Mouse (Mus musculus) MEL (cell line): ENCODE measurements around the gene Brsk1. TPM values are rescaled to one million over a fixed set of nuclear protein-coding genes. Genes with fewer than 3 reads are reported as not detected.

Source experiments
- DNase-seq: peaks from one replicate; pipeline ENCODE4 v3.0.0; 2011; ENCODE audit warnings: low read depth, low spot score
- H3K27ac ChIP-seq: 2 replicates; pipeline ENCODE4 v1.5.1; 2012; ENCODE audit warnings: low read depth, mild to moderate bottlenecking, control low read depth, low read length, moderate library complexity; ENCODE audit not compliant: control insufficient read depth
- H3K27me3 ChIP-seq, 2 experiments: fragments of 150-350 bp in 1 of 2; sonication (generic) in 1 of 2; 2 replicates each; pipeline ENCODE4 v1.6.1; 2012; ENCODE audit warnings: low read length in 2 of 2, mild to moderate bottlenecking in 2 of 2, improper control_type of control experiment in 1 of 2, moderate library complexity in 1 of 2; ENCODE audit not compliant: insufficient read depth in 2 of 2, control insufficient read depth in 1 of 2
- H3K36me3 ChIP-seq, 2 experiments: 2 replicates each; pipeline ENCODE4 v1.6.1; 2012 to 2014; ENCODE audit warnings: low read length in 2 of 2, improper control_type of control experiment in 1 of 2, inconsistent platforms in 1 of 2, mild to moderate bottlenecking in 1 of 2; ENCODE audit not compliant: insufficient read depth in 2 of 2, control insufficient read depth in 1 of 2
- H3K4me1 ChIP-seq, 2 experiments: fragments of 150-350 bp in 1 of 2; sonication (generic) in 1 of 2; 2 replicates each; pipeline ENCODE4 v1.6.1; 2012; ENCODE audit warnings: low read length in 2 of 2, improper control_type of control experiment in 1 of 2, mild to moderate bottlenecking in 1 of 2; ENCODE audit not compliant: insufficient read depth in 2 of 2, control insufficient read depth in 1 of 2
- H3K4me3 ChIP-seq, 2 experiments: fragments of 150-350 bp in 1 of 2; sonication (generic) in 1 of 2; 2 replicates each; pipeline ENCODE4 v1.5.1; 2012; ENCODE audit warnings: low read depth in 2 of 2, low read length in 2 of 2, mild to moderate bottlenecking in 2 of 2, moderate library complexity in 2 of 2, control low read depth in 1 of 2, improper control_type of control experiment in 1 of 2; ENCODE audit not compliant: control insufficient read depth in 1 of 2, insufficient read depth in 1 of 2
- H3K79me2 ChIP-seq: 2 replicates; pipeline ENCODE4 v1.6.1; 2012; ENCODE audit warnings: mild to moderate bottlenecking, low read length, moderate library complexity; ENCODE audit not compliant: control insufficient read depth, poor library complexity, insufficient read depth
- H3K9ac ChIP-seq: 2 replicates; pipeline ENCODE4 v1.6.1; 2012; ENCODE audit warnings: low read depth, mild to moderate bottlenecking, control low read depth, low read length, moderate library complexity; ENCODE audit not compliant: control insufficient read depth, poor library complexity, severe bottlenecking
- H3K9me3 ChIP-seq: fragments of 150-350 bp; sonication (generic); replicated peaks from 2 replicates; pipeline ENCODE4 v1.6.1; 2012; ENCODE audit warnings: mild to moderate bottlenecking, low read length, improper control_type of control experiment, moderate library complexity; ENCODE audit not compliant: insufficient read depth
- CHD1 ChIP-seq: IDR thresholded peaks from 2 replicates; pipeline ENCODE4 v1.6.1; 2012; ENCODE audit warnings: low read depth, mild to moderate bottlenecking, inconsistent platforms, low read length, improper control_type of control experiment
- CHD2 ChIP-seq: IDR thresholded peaks from 2 replicates; pipeline ENCODE4 v1.6.1; 2011; ENCODE audit warnings: low read length, improper control_type of control experiment
- CTCF ChIP-seq, 3 experiments: IDR thresholded peaks in 2 of 3; conservative IDR thresholded peaks in 1 of 3; 2 replicates each; pipeline ENCODE4 v1.5.1; 2011 to 2012; ENCODE audit warnings: low read length in 3 of 3, low read depth in 2 of 3, mild to moderate bottlenecking in 2 of 3, improper control_type of control experiment in 1 of 3, inconsistent platforms in 1 of 3, mixed read lengths in 1 of 3, moderate library complexity in 1 of 3; ENCODE audit not compliant: control insufficient read depth in 1 of 3, insufficient read depth in 1 of 3, poor library complexity in 1 of 3, severe bottlenecking in 1 of 3
- E2F4 ChIP-seq: IDR thresholded peaks from 2 replicates; pipeline ENCODE4 v1.6.1; 2011; ENCODE audit warnings: low read depth, low read length, improper control_type of control experiment, borderline replicate concordance
- EP300 ChIP-seq, 2 experiments: IDR thresholded peaks; 2 replicates each; pipeline ENCODE4 v1.6.1; 2011; ENCODE audit warnings: improper control_type of control experiment in 2 of 2, low read length in 2 of 2, low read depth in 1 of 2, mild to moderate bottlenecking in 1 of 2
- GATA1 ChIP-seq: IDR thresholded peaks from 2 replicates; pipeline ENCODE4 v1.6.1; 2011; ENCODE audit warnings: low read depth, low read length, improper control_type of control experiment
- HCFC1 ChIP-seq: IDR thresholded peaks from 2 replicates; pipeline ENCODE4 v1.6.1; 2012; ENCODE audit warnings: low read depth, mild to moderate bottlenecking, inconsistent platforms, low read length, improper control_type of control experiment, moderate library complexity
- KAT2A ChIP-seq: conservative IDR thresholded peaks from 2 replicates; pipeline ENCODE4 v1.6.1; 2012; ENCODE audit warnings: low read depth, low read length, improper control_type of control experiment, inconsistent platforms
- MAFK ChIP-seq: IDR thresholded peaks from 2 replicates; pipeline ENCODE4 v1.6.1; 2011; ENCODE audit warnings: low read depth, mild to moderate bottlenecking, low read length, improper control_type of control experiment, borderline replicate concordance
- MAX ChIP-seq: IDR thresholded peaks from 2 replicates; pipeline ENCODE4 v1.6.1; 2011; ENCODE audit warnings: low read length, improper control_type of control experiment
- MEF2A ChIP-seq: IDR thresholded peaks from 2 replicates; pipeline ENCODE4 v1.6.1; 2014; ENCODE audit warnings: low read depth, mild to moderate bottlenecking, inconsistent platforms, low read length, improper control_type of control experiment; ENCODE audit not compliant: poor library complexity, insufficient replicate concordance, severe bottlenecking; ENCODE audit errors: extremely low read depth
- MXI1 ChIP-seq: IDR thresholded peaks from 2 replicates; pipeline ENCODE4 v1.6.1; 2011; ENCODE audit warnings: mild to moderate bottlenecking, low read depth, low read length, improper control_type of control experiment
- MYB ChIP-seq: IDR thresholded peaks from 2 replicates; pipeline ENCODE4 v1.6.1; 2011; ENCODE audit warnings: mild to moderate bottlenecking, low read depth, low read length, improper control_type of control experiment
- MYC ChIP-seq: IDR thresholded peaks from 2 replicates; pipeline ENCODE4 v1.6.1; 2011; ENCODE audit warnings: low read depth, mild to moderate bottlenecking, low read length, improper control_type of control experiment, moderate library complexity
- NELFE ChIP-seq: IDR thresholded peaks from 2 replicates; pipeline ENCODE4 v1.6.1; 2011; ENCODE audit warnings: low read depth, low read length, improper control_type of control experiment
- POLR2A ChIP-seq, 2 experiments: IDR thresholded peaks; 2 replicates each; pipeline ENCODE4 v1.6.1; 2011 to 2012; ENCODE audit warnings: low read length in 2 of 2, mild to moderate bottlenecking in 2 of 2, control low read depth in 1 of 2, improper control_type of control experiment in 1 of 2, low read depth in 1 of 2, moderate library complexity in 1 of 2; ENCODE audit not compliant: control insufficient read depth in 1 of 2, insufficient read depth in 1 of 2, poor library complexity in 1 of 2
- RAD21 ChIP-seq: IDR thresholded peaks from 2 replicates; pipeline ENCODE4 v1.6.1; 2011; ENCODE audit warnings: mild to moderate bottlenecking, low read depth, low read length, improper control_type of control experiment
- RCOR1 ChIP-seq: IDR thresholded peaks from 2 replicates; pipeline ENCODE4 v1.6.1; 2012; ENCODE audit warnings: low read depth, mild to moderate bottlenecking, inconsistent platforms, low read length, improper control_type of control experiment
- SIN3A ChIP-seq: IDR thresholded peaks from 2 replicates; pipeline ENCODE4 v1.6.1; 2012; ENCODE audit warnings: low read length, improper control_type of control experiment, inconsistent platforms
- SMC3 ChIP-seq: IDR thresholded peaks from 2 replicates; pipeline ENCODE4 v1.6.1; 2011; ENCODE audit warnings: low read depth, low read length, improper control_type of control experiment
- USF2 ChIP-seq, 2 experiments: IDR thresholded peaks; 2 replicates each; pipeline ENCODE4 v1.6.1; 2011 to 2012; ENCODE audit warnings: improper control_type of control experiment in 2 of 2, low read length in 2 of 2, borderline replicate concordance in 1 of 2, inconsistent platforms in 1 of 2, low read depth in 1 of 2, mild to moderate bottlenecking in 1 of 2; ENCODE audit not compliant: insufficient read depth in 1 of 2
- ZC3H11A ChIP-seq: IDR thresholded peaks from 2 replicates; pipeline ENCODE4 v1.6.1; 2012; ENCODE audit warnings: low read depth, mild to moderate bottlenecking, inconsistent platforms, low read length, improper control_type of control experiment
- ZKSCAN1 ChIP-seq: IDR thresholded peaks from 2 replicates; pipeline ENCODE4 v1.6.1; 2012; ENCODE audit warnings: low read depth, mild to moderate bottlenecking, inconsistent platforms, low read length, improper control_type of control experiment, moderate library complexity
- ZMIZ1 ChIP-seq: IDR thresholded peaks from 2 replicates; pipeline ENCODE4 v1.6.1; 2012; ENCODE audit warnings: low read depth, mild to moderate bottlenecking, inconsistent platforms, low read length, improper control_type of control experiment, moderate library complexity
- ZNF384 ChIP-seq: IDR thresholded peaks from 2 replicates; pipeline ENCODE4 v1.6.1; 2012; ENCODE audit warnings: low read depth, mild to moderate bottlenecking, inconsistent platforms, low read length, improper control_type of control experiment
- polyA plus RNA-seq, 2 experiments: library from polyadenylated mRNA; stranded (reverse) in 1 of 2; unstranded in 1 of 2; fragments of >175 nt in 1 of 2; fragments of >200 nt in 1 of 2; gene quantifications; 2 replicates each; pipeline versions ENCODE4 v1.2.1 to v1.2.4; 2012; ENCODE audit warnings: low replicate concordance in 2 of 2, low read depth in 1 of 2; ENCODE audit not compliant: insufficient read length in 2 of 2, insufficient read depth in 1 of 2, missing spikeins in 1 of 2
- total RNA-seq: library from RNA; depleted of rRNA; stranded (reverse); fragments of 300-350 nt; gene quantifications from 2 replicates; pipeline ENCODE4 v1.2.3, GENCODE M21; 2012

Brsk1 gene
- total and polyA plus RNA-seq, 3 experiments = 0.06 TPM; not detected in 2

DNA sequence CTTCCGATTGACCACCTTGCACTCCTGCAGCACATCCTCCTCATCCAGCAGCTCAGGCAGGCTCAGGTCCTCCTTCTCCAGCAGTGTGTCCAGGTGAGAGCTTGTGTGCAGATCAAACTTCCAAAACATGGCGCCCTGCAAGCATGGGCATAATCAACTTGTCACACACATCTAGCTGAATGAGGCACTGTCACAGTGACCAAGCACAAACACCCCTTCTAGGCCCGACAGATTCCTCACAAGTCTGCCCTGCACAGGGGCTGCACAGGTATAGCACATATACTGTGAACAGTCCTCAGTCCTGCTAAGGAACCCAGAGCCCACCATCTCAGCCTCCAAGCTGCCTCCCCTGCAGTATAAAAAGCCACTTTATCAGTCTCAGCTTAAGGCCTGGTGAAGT, 43.6 kb upstream of the Brsk1 start:
- TF ChIP-seq ZKSCAN1 (no peak), EP300 (IDR thresholded peaks at IDR 0.05; ENCODE audit: low read depth in 1 of 2, low read length in 2 of 2) (no peak), KAT2A (no peak), RAD21 (no peak), CHD1 (no peak), MAFK (no peak), SIN3A (no peak), MYB (no peak), CHD2 (no peak), ZC3H11A (no peak), E2F4 (no peak), ZMIZ1 (no peak), MXI1 (no peak), NELFE (no peak), MEF2A (no peak)
- Histone ChIP-seq H3K9ac (no peak overlapping the region), H3K4me3 (no peak overlapping the region), H3K36me3 (peaks cover 11 to 21% of the 10 kb centered on the region in 2 experiments), H3K4me1 (peaks cover 2 to 13% of the 10 kb centered on the region in 2 experiments; a peak in 1 of 4 replicates), H3K9me3 (no peaks in the 10 kb centered on the region), H3K79me2 (peaks cover 28% of the 10 kb centered on the region), H3K27ac (no peak overlapping the region), H3K27me3 (no peaks in the 10 kb centered on the region)
- no peak for DNase-seq

DNA sequence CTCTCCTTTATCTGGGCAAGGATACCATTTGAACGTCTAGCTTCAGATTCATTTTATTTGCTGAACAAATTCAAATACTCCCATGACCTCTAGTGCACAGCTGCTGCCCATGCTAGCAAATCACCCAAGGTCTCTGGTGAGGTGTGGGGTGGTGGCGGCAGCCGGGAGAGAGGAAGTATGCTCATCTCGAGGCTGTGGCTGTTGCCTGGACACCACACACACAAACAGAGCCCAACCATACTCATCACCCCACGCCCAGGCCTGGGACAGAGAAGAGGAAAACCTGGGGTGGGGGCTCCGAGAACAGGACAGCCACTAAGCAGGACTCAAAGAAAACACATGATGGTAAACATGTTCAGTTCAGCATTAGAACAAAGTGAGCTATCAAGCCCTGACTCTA, 43.1 kb upstream of the Brsk1 start:
- no peak overlapping the region for H3K4me3 ChIP-seq
- H3K79me2 ChIP-seq = peaks cover 33% of the 10 kb centered on the region
- peak; percentile 47 for DNase-seq
- H3K9ac ChIP-seq = no peak overlapping the region
- peaks cover 16 to 24% of the 10 kb centered on the region in 2 experiments for H3K36me3 ChIP-seq
- H3K27me3 ChIP-seq = no peaks in the 10 kb centered on the region
- no peak overlapping the region for H3K27ac ChIP-seq
- TF ChIP-seq ZNF384 (no peak), MAFK (no peak), SMC3 (no peak), NELFE (no peak), E2F4 (no peak), RCOR1 (no peak), ZKSCAN1 (no peak), CTCF (IDR thresholded peaks at IDR 0.05 in 2 of 3, conservative IDR thresholded peaks at IDR 0.05 in 1 of 3; ENCODE audit: control insufficient read depth in 1 of 3, insufficient read depth in 1 of 3, low read depth in 2 of 3, low read length in 3 of 3, poor library complexity in 1 of 3, severe bottlenecking in 1 of 3) (no peak), MYB (no peak), GATA1 (no peak), MAX (no peak), CHD2 (no peak), MYC (no peak), USF2 (IDR thresholded peaks at IDR 0.05; ENCODE audit: borderline replicate concordance in 1 of 2, insufficient read depth in 1 of 2, low read depth in 1 of 2, low read length in 2 of 2) (no peak), HCFC1 (no peak), POLR2A (IDR thresholded peaks at IDR 0.05; ENCODE audit: control insufficient read depth in 1 of 2, insufficient read depth in 1 of 2, low read depth in 1 of 2, low read length in 2 of 2, poor library complexity in 1 of 2) (no peak)
- no peaks in the 10 kb centered on the region for H3K9me3 ChIP-seq
- peaks cover 5 to 15% of the 10 kb centered on the region in 2 experiments for H3K4me1 ChIP-seq
